Mouse (Mus musculus) cortical plate, adult 2 months (tissue): ENCODE results near the gene Taf5l.

Experiments used
- CTCF ChIP-seq: fragments of 200-500 bp; IDR thresholded peaks from 2 replicates; pipeline ENCODE4 v1.5.1; 2011; ENCODE audit warnings: mild to moderate bottlenecking, control low read depth, low read length; ENCODE audit not compliant: insufficient read depth; ENCODE audit errors: extremely low read depth
- POLR2A ChIP-seq: fragments of 200-500 bp; IDR thresholded peaks from 2 replicates; pipeline ENCODE4 v1.6.1; 2011; ENCODE audit warnings: mild to moderate bottlenecking, low read length, control low read depth; ENCODE audit not compliant: insufficient read depth; ENCODE audit errors: extremely low read depth

DNA sequence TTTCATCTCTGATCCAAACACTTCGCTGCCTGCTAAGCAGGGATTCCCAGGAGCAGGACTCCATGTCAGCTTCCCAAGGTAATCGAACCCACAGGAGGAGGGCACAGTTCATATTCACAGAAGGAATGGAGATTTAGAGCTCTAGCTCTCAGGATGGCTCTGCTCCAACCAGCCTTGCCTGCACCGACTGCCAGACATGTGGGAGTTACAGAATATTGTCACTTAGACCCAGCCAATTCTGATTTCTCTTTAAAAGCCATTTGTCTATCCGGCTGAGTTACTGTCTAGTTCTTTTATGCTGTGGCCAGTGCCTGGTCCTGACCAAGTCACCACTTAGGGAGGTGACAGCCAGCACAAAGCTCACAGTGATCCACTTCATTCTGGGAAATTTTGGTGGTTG lies 39.5 kb downstream of the Taf5l start:
- TF ChIP-seq CTCF (no peak), POLR2A (no peak)
